Mouse (Mus musculus): ENCODE data around the gene Pam16. TPM values are rescaled to one million over a fixed set of nuclear protein-coding genes. Genes with fewer than 3 reads are reported as not detected.

The Pam16 gene
- total RNA-seq, 2 experiments from 2014 or later, result 78.1 to 94.1 TPM

GRCm38 (mm10) chr16:4596836-4597235, 28.0 kb downstream of the Pam16 start:
- Histone ChIP-seq H3K4me3 (no peak overlapping the region), H3K27ac (no peak overlapping the region)
- intact Hi-C loops (cut with DNase I), result no loop called here
- no peak for DNase-seq (ENCODE audit: extremely low spot score in 1 of 2, low spot score in 2 of 2)
- no peak for TF ChIP-seq CTCF (IDR thresholded peaks at IDR 0.05)

- TF ChIP-seq CTCF (IDR thresholded peaks at IDR 0.05), result no peak
- intact Hi-C loops (cut with DNase I), result no loop called here
Observed at GRCm38 (mm10) chr16:4596141-4596728, 28.6 kb downstream of the Pam16 start.

GRCm38 (mm10) chr16:4595527-4595963, 29.2 kb downstream of the Pam16 start:
- intact Hi-C loops (cut with DNase I), result no loop called here
- DNase-seq (ENCODE audit: extremely low spot score in 1 of 2, low spot score in 2 of 2), result peak in 1 of 2 experiments; percentile 36
- no peak for TF ChIP-seq CTCF (IDR thresholded peaks at IDR 0.05)
- peak overlapping the region; percentile 80 for H3K4me3 ChIP-seq
- H3K27ac ChIP-seq, result peak overlapping the region; percentile 90; the same call in 1 of the 2 replicates

More at GRCm38 (mm10) chr16:4596141-4596728, 28.6 kb downstream of the Pam16 start:
- DNase-seq (ENCODE audit: extremely low spot score in 1 of 2, low spot score in 2 of 2), result no peak
- peak overlapping the region; percentile 80 for H3K4me3 ChIP-seq
- H3K27ac ChIP-seq, result peak overlapping the region; percentile 47; the same call in 1 of the 2 replicates

GRCm38 (mm10) chr16:4594814-4595526, 29.8 kb downstream of the Pam16 start:
- TF ChIP-seq CTCF (IDR thresholded peaks at IDR 0.05), result no peak
- no peak for DNase-seq (ENCODE audit: extremely low spot score in 1 of 2, low spot score in 2 of 2)
- intact Hi-C loops (cut with DNase I), result no loop called here
- Histone ChIP-seq H3K27ac (peak overlapping the region; percentile 90), H3K4me3 (peak overlapping the region; percentile 80)

- intact Hi-C loops (cut with DNase I), result no loop called here
- no peak for TF ChIP-seq CTCF (IDR thresholded peaks at IDR 0.05)
- Histone ChIP-seq H3K27ac (peak within 1 kb of the TSS; percentile 90), H3K4me3 (peak within 1 kb of the TSS; percentile 80)
- peak; percentile 45 to 52 for DNase-seq (ENCODE audit: extremely low spot score in 1 of 2, low spot score in 2 of 2)
Observed at GRCm38 (mm10) chr16:4593971-4594813, 30.6 kb downstream of the Pam16 start, which contains the start of gene Glis2. Glis2 (plus strand) TSS chr16:4594713.

GRCm38 (mm10) chr16:4592909-4593875, 31.6 kb downstream of the Pam16 start:
- intact Hi-C loops (cut with DNase I), result no loop called here
- peak overlapping the region; percentile 80 for H3K4me3 ChIP-seq
- TF ChIP-seq CTCF (IDR thresholded peaks at IDR 0.05), result peak; percentile 58
- peak; percentile 49 to 54 for DNase-seq (ENCODE audit: extremely low spot score in 1 of 2, low spot score in 2 of 2)
- peak overlapping the region; percentile 90 for H3K27ac ChIP-seq

- H3K27ac ChIP-seq, result no peak overlapping the region
- DNase-seq (ENCODE audit: extremely low spot score in 1 of 2, low spot score in 2 of 2), result no peak
- no peak overlapping the region for H3K4me3 ChIP-seq
- TF ChIP-seq CTCF (IDR thresholded peaks at IDR 0.05), result no peak
- intact Hi-C loops (cut with DNase I), result no loop called here
Observed at GRCm38 (mm10) chr16:4590236-4590635, 34.6 kb downstream of the Pam16 start.

GRCm38 (mm10) chr16:4587516-4588210, 37.1 kb downstream of the Pam16 start:
- no peak overlapping the region for H3K4me3 ChIP-seq
- no peak for DNase-seq (ENCODE audit: extremely low spot score in 1 of 2, low spot score in 2 of 2)
- intact Hi-C loops (cut with DNase I), result no loop called here
- no peak for TF ChIP-seq CTCF (IDR thresholded peaks at IDR 0.05)
- H3K27ac ChIP-seq, result peak overlapping the region; percentile 64

GRCm38 (mm10) chr16:4586531-4587123, 38.2 kb downstream of the Pam16 start:
- peak overlapping the region; percentile 64 for H3K27ac ChIP-seq
- peak overlapping the region; percentile 46 for H3K4me3 ChIP-seq
- intact Hi-C loops (cut with DNase I), result no loop called here

More at GRCm38 (mm10) chr16:4586531-4587123, 38.2 kb downstream of the Pam16 start:
- no peak; the same call in 1 of the 2 replicates for TF ChIP-seq CTCF (IDR thresholded peaks at IDR 0.05)
- DNase-seq (ENCODE audit: extremely low spot score in 1 of 2, low spot score in 2 of 2), result peak; percentile 84 to 87

All from left cerebral cortex, adult 2 months (tissue).